Mouse (Mus musculus) liver, adult 2 months (tissue): ENCODE measurements around the gene Rabggtb.

ENCODE experiments used
- CTCF ChIP-seq: fragments of 200-500 bp; IDR thresholded peaks from 2 replicates; pipeline ENCODE4 v1.5.1; 2011; ENCODE audit warnings: low read depth, low read length, control low read depth
- POLR2A ChIP-seq: fragments of 200-500 bp; IDR thresholded peaks from 2 replicates; pipeline ENCODE4 v1.6.1; 2011; ENCODE audit warnings: low read length, control low read depth; ENCODE audit not compliant: insufficient read depth; ENCODE audit errors: extremely low read depth

DNA sequence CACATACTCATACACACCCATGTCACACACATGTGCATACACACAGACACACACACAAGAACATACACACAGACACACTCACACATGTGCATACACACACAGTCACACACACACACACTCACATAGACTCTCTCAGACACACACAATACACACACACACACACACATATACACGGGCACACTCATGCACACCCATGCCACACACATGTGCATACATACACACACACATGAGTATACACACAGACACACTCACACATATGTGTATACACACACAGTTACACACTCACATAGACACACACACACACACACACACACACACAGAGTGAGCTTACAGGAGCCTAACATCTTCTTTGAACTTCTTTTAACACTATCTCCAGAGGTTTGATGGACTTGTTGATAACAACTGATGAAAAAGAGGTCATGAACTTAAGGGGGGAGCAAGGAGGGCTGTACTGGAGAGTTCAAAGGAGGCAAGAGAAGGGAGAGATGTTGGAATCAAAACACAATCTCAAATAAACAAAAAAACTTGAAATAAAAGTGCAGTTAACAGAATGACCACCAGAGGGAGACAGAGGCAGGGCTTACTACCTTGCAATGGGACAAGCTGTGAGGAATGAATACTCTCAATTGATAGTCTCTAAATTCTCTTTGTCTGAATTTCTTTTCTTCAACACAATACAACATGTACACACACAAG lies 46.4 kb upstream of the Rabggtb start:
- TF ChIP-seq POLR2A (no peak), CTCF (peak; percentile 32; the same call in 1 of the 2 replicates)
